Mouse (Mus musculus) thymus, postnatal 36 days (tissue): ENCODE measurements around the gene LTO1.

Experiments used
- DNase-seq, 2 experiments: peaks; one replicate each; pipeline ENCODE4 v3.0.0; 2022; ENCODE audit warnings: mixed read lengths in 2 of 2

Gene LTO1

GRCm38 (mm10) chr7:144940585-144940984, 25.7 kb downstream of the LTO1 start:
- no peak for DNase-seq

GRCm38 (mm10) chr7:144941242-144941831, 26.4 kb downstream of the LTO1 start:
- DNase-seq: peak; percentile 42 to 52

GRCm38 (mm10) chr7:144942071-144942743, 27.3 kb downstream of the LTO1 start:
- no peak for DNase-seq

GRCm38 (mm10) chr7:144942744-144943135, 27.8 kb downstream of the LTO1 start:
- DNase-seq: no peak

GRCm38 (mm10) chr7:144943254-144943653, 28.4 kb downstream of the LTO1 start:
- DNase-seq: peak; percentile 62 to 63

- no peak for DNase-seq
Measured at GRCm38 (mm10) chr7:144958509-144959395, 43.9 kb downstream of the LTO1 start.

GRCm38 (mm10) chr7:144963911-144964310, 49.0 kb downstream of the LTO1 start:
- DNase-seq: no peak

- no peak for DNase-seq
Measured at GRCm38 (mm10) chr7:144964316-144964715, 49.4 kb downstream of the LTO1 start.

- no peak for DNase-seq
Measured at GRCm38 (mm10) chr7:144965893-144966292, 51.0 kb downstream of the LTO1 start.

- no peak for DNase-seq
Measured at GRCm38 (mm10) chr7:144970997-144971768, 56.3 kb downstream of the LTO1 start.

- DNase-seq: no peak
Measured at GRCm38 (mm10) chr7:144971769-144972168, 56.9 kb downstream of the LTO1 start.

- no peak for DNase-seq
Measured at GRCm38 (mm10) chr7:144973461-144973860, 58.6 kb downstream of the LTO1 start.

GRCm38 (mm10) chr7:144977121-144977520, 62.2 kb downstream of the LTO1 start:
- DNase-seq: no peak

- DNase-seq: peak; percentile 19 to 51
Measured at GRCm38 (mm10) chr7:144979814-144980213, 64.9 kb downstream of the LTO1 start.
